Mouse (Mus musculus): ENCODE measurements around the gene Pkn1.

Gene Pkn1

GRCm38 (mm10) chr8:83698661-83699453, at the start of gene Pkn1:
Pkn1 (minus strand) TSS chr8:83699179.
- peak; percentile 69 for DNase-seq (ENCODE audit: low read depth, low spot score)

- no peak for DNase-seq (ENCODE audit: low read depth, low spot score)
Measured at GRCm38 (mm10) chr8:83748708-83749107, 49.7 kb upstream of the Pkn1 start.

- no peak for DNase-seq (ENCODE audit: low read depth, low spot score)
Measured at GRCm38 (mm10) chr8:83747661-83748346, 48.8 kb upstream of the Pkn1 start.

- DNase-seq (ENCODE audit: low read depth, low spot score), result no peak
Measured at GRCm38 (mm10) chr8:83744070-83744469, 45.1 kb upstream of the Pkn1 start.

DNA sequence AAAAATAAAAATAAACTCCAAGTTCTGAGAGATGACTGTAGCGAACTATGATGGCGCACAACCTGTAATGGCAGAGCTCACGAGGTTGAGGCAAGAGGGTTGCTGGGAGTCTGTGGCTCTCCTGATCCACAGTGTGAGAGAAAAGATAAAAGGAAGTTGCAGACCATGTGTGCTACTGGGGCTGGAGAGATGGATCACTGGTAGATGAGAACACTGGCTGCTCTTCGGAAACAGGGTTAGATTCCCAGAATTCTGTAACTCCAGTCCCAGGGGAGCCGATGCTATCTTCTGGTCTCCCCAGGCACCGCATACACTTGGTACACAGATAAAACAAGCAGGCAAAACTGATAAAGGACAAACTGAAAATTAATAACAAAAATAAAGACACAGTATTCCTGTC, 44.0 kb upstream of the Pkn1 start:
- DNase-seq (ENCODE audit: low read depth, low spot score), result no peak

GRCm38 (mm10) chr8:83741849-83742655, 43.1 kb upstream of the Pkn1 start:
- no peak for DNase-seq (ENCODE audit: low read depth, low spot score)

- no peak for DNase-seq (ENCODE audit: low read depth, low spot score)
Measured at GRCm38 (mm10) chr8:83740976-83741741, 42.2 kb upstream of the Pkn1 start, which contains the start of gene Adgre5. Adgre5 (minus strand) TSS chr8:83741326.

GRCm38 (mm10) chr8:83740586-83740975, 41.6 kb upstream of the Pkn1 start:
- DNase-seq (ENCODE audit: low read depth, low spot score), result no peak

GRCm38 (mm10) chr8:83739711-83740468, 40.9 kb upstream of the Pkn1 start:
- no peak for DNase-seq (ENCODE audit: low read depth, low spot score)

- no peak for DNase-seq (ENCODE audit: low read depth, low spot score)
Measured at GRCm38 (mm10) chr8:83738949-83739710, 40.2 kb upstream of the Pkn1 start.

DNA sequence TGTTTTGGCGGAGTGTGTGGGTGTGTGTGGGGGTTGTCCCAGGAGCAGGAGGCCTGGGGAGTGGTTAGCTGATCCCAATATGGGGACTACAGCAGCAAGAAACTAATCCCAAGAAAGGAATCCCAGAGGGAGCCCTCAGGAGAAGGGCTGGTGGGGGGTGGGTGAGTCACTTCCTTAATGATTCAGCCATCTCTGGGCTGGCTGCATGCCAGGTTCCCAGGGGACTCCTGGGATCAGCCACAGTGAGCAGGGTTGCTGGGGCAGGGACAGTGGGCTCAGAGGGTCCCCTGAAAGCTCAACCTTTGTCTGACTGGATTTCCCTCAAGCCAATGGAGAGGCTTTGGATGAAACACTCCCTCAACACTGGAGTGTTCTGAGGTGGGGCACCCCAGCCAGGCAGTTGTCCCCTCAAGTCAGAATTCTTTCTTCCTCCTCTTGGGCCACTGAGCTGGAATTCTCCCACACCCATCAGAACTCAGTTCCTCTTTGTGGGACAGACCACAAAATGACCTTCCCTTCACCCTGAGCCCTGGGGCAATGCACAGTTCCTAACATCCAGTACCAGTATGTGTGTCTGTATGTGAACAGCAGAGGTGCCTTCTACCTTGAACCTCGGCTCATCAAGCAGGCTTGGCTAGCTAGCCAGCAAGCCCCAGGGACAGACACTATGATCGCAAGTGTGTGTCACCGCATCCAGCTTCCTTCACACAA, 39.0 kb upstream of the Pkn1 start:
- DNase-seq (ENCODE audit: low read depth, low spot score), result no peak

GRCm38 (mm10) chr8:83737346-83737745, 38.4 kb upstream of the Pkn1 start:
- no peak for DNase-seq (ENCODE audit: low read depth, low spot score)

- no peak for DNase-seq (ENCODE audit: low read depth, low spot score)
Measured at GRCm38 (mm10) chr8:83736681-83737080, 37.7 kb upstream of the Pkn1 start.

- DNase-seq (ENCODE audit: low read depth, low spot score), result no peak
Measured at GRCm38 (mm10) chr8:83732919-83733318, 33.9 kb upstream of the Pkn1 start.

GRCm38 (mm10) chr8:83731906-83732305, 32.9 kb upstream of the Pkn1 start:
- no peak for DNase-seq (ENCODE audit: low read depth, low spot score)

DNA sequence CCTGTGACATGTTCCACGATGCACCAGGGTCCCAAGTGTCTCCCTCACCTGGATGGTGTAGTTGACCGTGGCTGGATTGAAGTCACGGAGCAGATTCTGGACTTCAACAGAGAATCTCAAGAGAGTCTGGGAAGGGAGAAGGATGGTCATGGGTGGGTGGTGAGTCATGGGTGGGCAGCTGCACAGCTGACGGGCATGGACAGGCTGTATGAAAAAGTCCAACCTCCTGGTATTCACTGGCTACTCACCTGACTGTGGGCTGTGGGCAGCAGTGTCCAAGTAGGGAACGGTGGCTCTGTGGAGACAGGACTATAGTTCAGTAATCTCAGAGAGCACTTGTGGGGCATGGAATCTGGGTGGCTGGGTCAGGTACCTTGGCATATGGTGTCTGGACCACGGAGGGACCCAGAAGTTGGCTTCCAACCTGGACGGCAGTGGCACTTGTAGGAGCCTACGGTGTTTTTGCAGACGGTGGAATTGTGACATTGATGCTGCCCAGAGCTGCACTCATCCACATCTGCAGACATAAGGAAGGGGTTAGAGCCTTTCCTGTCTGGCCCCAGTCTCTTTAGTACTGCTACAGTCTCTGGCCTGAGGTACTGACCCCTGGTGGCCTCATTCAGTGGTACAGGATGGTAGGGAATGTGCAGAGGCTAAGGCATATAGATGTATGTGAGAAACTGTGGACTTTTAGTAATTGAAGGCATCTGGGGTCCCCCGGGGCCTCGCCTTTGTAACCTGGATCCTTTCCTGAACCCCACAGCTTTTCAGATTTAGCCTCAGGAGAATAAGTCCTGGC, 30.2 kb upstream of the Pkn1 start:
- DNase-seq (ENCODE audit: low read depth, low spot score), result no peak

- DNase-seq (ENCODE audit: low read depth, low spot score), result no peak
Measured at GRCm38 (mm10) chr8:83725521-83726102, 26.6 kb upstream of the Pkn1 start.

All from retina, postnatal 7 days (tissue).